Comparison of ENCODE assay signal across 15 mouse cellular contexts in the genomic region with DNA sequence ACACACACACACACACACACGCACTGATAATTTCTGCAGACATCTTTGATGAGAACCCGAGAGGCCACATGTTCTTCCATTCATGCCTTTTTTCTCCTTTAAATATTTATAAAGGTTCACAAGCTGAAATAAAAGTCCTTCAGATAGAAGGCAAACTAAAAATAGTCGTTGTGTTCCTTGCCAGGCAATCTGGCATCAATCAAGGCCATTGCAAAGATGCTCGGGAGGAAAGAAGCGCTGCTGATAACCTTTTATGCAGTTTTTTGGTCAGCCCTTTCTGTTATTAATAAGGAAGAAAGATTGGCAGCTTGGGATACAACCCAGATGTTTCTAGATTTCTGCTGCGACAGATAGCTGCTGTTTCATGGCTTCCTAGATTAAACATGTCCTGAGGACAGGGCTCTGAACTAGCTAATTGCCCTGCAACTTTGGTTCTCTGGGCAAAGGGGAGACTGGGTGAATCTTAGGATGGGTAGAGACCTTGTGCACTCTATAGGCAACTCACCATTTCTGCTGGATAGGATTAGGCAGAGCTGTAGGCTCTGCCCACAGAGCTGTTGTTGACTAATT.
DNase-seq lines count a peak whose midpoint lies in the region; ATAC-seq lines count a peak whose summit lies in the region.
"Had no signal": no experiment of that assay in that cellular context is flagged by ENCODE, and none has a peak within 500 bp of the region (broad histone marks: within the 10 kb centered on the region; RNA-seq: fewer than 3 reads in every experiment).

No protein-coding gene starts in this region.

- no peaks in the 10 kb centered on the region for H3K27me3 ChIP-seq in kidney, embryonic 16.5 days (ENCODE audit: insufficient read depth, low read length)
- no peaks in the 10 kb centered on the region for H3K27me3 ChIP-seq in hindbrain, embryonic 13.5 days
- H3K27me3 ChIP-seq: intestine, embryonic 15.5 days; limb, embryonic 12.5 days had no signal

- no peak overlapping the region for H3K4me2 ChIP-seq in kidney, embryonic 16.5 days (replicated peaks; ENCODE audit: low read depth, low read length)
- no peak overlapping the region for H3K4me2 ChIP-seq in hindbrain, embryonic 13.5 days
- H3K4me2 ChIP-seq: intestine, embryonic 15.5 days; limb, embryonic 12.5 days had no signal

- H3K4me1 ChIP-seq in kidney, embryonic 16.5 days (ENCODE audit: insufficient read depth, low read length): peaks cover 5% of the 10 kb centered on the region; the same call in 1 of the 2 replicates
- no peaks in the 10 kb centered on the region for H3K4me1 ChIP-seq in hindbrain, embryonic 13.5 days (replicated peaks)
- H3K4me1 ChIP-seq: intestine, embryonic 15.5 days had no signal

- 59% methylated on average over 6 of the region's 6 CpGs for WGBS in kidney, embryonic 16.5 days
- 80% methylated on average over 6 of the region's 6 CpGs for WGBS in hindbrain, embryonic 13.5 days

- DNase-seq in cerebellum, postnatal 14 days: peak; percentile 3
- no peak for DNase-seq in cerebellum, adult 9-11 months
- DNase-seq in kidney, adult 9 months: peak; percentile 22
- no peak for DNase-seq in kidney, adult 18-20 months
- DNase-seq in 3T3-L1 (ENCODE audit: low read depth, low spot score): peak; percentile 46
- DNase-seq in urinary bladder, postnatal 14 days (ENCODE audit: low spot score): no peak
- DNase-seq: cerebellum, postnatal 25 days; gastrocnemius, postnatal 36 days; heart, postnatal 4 days; thymus, postnatal 36 days had no signal

- H3K4me3 ChIP-seq in kidney, embryonic 16.5 days (ENCODE audit: low read length): no peak overlapping the region
- no peak overlapping the region for H3K4me3 ChIP-seq in hindbrain, embryonic 13.5 days
- H3K4me3 ChIP-seq: intestine, embryonic 15.5 days; limb, embryonic 12.5 days had no signal

- H3K27ac ChIP-seq in kidney, embryonic 16.5 days (ENCODE audit: low read length): no peak overlapping the region
- H3K27ac ChIP-seq in hindbrain, embryonic 13.5 days: no peak overlapping the region
- H3K27ac ChIP-seq: intestine, embryonic 15.5 days; limb, embryonic 12.5 days; macrophage had no signal

- H3K9ac ChIP-seq in kidney, embryonic 16.5 days (replicated peaks; ENCODE audit: low read length): no peak overlapping the region
- no peak overlapping the region for H3K9ac ChIP-seq in hindbrain, embryonic 13.5 days
- H3K9ac ChIP-seq: intestine, embryonic 15.5 days; limb, embryonic 12.5 days had no signal

- no peaks in the 10 kb centered on the region for H3K9me3 ChIP-seq in kidney, embryonic 16.5 days (ENCODE audit: low read length)
- H3K9me3 ChIP-seq in hindbrain, embryonic 13.5 days: no peaks in the 10 kb centered on the region
- H3K9me3 ChIP-seq: intestine, embryonic 15.5 days; limb, embryonic 12.5 days had no signal

- no peaks in the 10 kb centered on the region for H3K36me3 ChIP-seq in kidney, embryonic 16.5 days (ENCODE audit: insufficient read depth, low read length)
- H3K36me3 ChIP-seq in hindbrain, embryonic 13.5 days: no peaks in the 10 kb centered on the region
- H3K36me3 ChIP-seq: intestine, embryonic 15.5 days; limb, embryonic 12.5 days had no signal

- peak; percentile 23; the same call in 1 of the 2 replicates for ATAC-seq in kidney, embryonic 16.5 days (ENCODE audit: low FRiP score, low TSS enrichment)
- no peak for ATAC-seq in hindbrain, embryonic 13.5 days (ENCODE audit: low FRiP score)
- ATAC-seq: intestine, embryonic 15.5 days had no signal

Comparison
In these comparisons a context has a peak if more than half of its experiments do, and no peak if none do; other contexts are left out.
1. DNase-seq: peak in cerebellum, postnatal 14 days (2 of 2), kidney, adult 9 months (single experiment) and 3T3-L1 (single experiment); none in cerebellum, adult 9-11 months (single experiment), kidney, adult 18-20 months (single experiment) and urinary bladder, postnatal 14 days (single experiment).